Mouse (Mus musculus): ENCODE results near the gene Ctdsp2. TPM values are rescaled to one million over a fixed set of nuclear protein-coding genes. Genes with fewer than 3 reads are reported as not detected.
A peak's percentile ranks its signal among the peaks of the same experiment; 100 is the strongest.

The Ctdsp2 gene
- total RNA-seq, 2 experiments from 2014 or later = 94.0 to 99.2 TPM

GRCm38 (mm10) chr10:127041774-127042338 is 63.3 kb downstream of the Ctdsp2 start:
- peak; percentile 92 for DNase-seq
- TF ChIP-seq CTCF (IDR thresholded peaks at IDR 0.05) = no peak
- peak overlapping the region; percentile 89 for H3K4me3 ChIP-seq
- intact Hi-C loops (cut with DNase I) = no loop called here
- H3K27ac ChIP-seq = peak overlapping the region; percentile 88

GRCm38 (mm10) chr10:127042468-127043115 is 64.1 kb downstream of the Ctdsp2 start:
- intact Hi-C loops (cut with DNase I) = no loop called here
- peak overlapping the region; percentile 89 for H3K4me3 ChIP-seq
- no peak for TF ChIP-seq CTCF (IDR thresholded peaks at IDR 0.05)
- no peak for DNase-seq
- peak overlapping the region; percentile 88 for H3K27ac ChIP-seq

GRCm38 (mm10) chr10:127043187-127043586 is 64.7 kb downstream of the Ctdsp2 start:
- DNase-seq = no peak
- no peak for TF ChIP-seq CTCF (IDR thresholded peaks at IDR 0.05)
- Histone ChIP-seq H3K4me3 (no peak overlapping the region), H3K27ac (no peak overlapping the region)
- intact Hi-C loops (cut with DNase I) = no loop called here

GRCm38 (mm10) chr10:127047954-127048353 is 69.4 kb downstream of the Ctdsp2 start, which contains the start of gene Cyp27b1:
Gene Cyp27b1, plus strand, starts transcription at chr10:127048250.
- Histone ChIP-seq H3K27ac (no peak within 1 kb of the TSS), H3K4me3 (peak within 1 kb of the TSS; percentile 55)
- DNase-seq = no peak
- no peak for TF ChIP-seq CTCF (IDR thresholded peaks at IDR 0.05)
- intact Hi-C loops (cut with DNase I) = no loop called here

- no peak for DNase-seq
- H3K27ac ChIP-seq = no peak overlapping the region
- TF ChIP-seq CTCF (IDR thresholded peaks at IDR 0.05) = no peak
- intact Hi-C loops (cut with DNase I) = no loop called here
- H3K4me3 ChIP-seq = peak overlapping the region; percentile 55
Observed at GRCm38 (mm10) chr10:127048608-127049394, 70.3 kb downstream of the Ctdsp2 start.

Small RNAs within 50 kb of the gene (microRNA-seq; reads per million reads assigned to microRNA genes)
- gene Mir26a-2 = 301 reads per million, percentile 61 among the genes with 10 or more reads in this experiment
- not detected for gene Mir546

Other genes starting within 250 kb of the Ctdsp2 start
- 1 to 10 TPM; 1.6 to 2.2 TPM for gene Atp23, start 77.4 kb upstream of the Ctdsp2 start, total RNA-seq (2021)
- 1 to 10 TPM; 3.2 to 5.7 TPM for gene Avil, start 22.0 kb downstream of the Ctdsp2 start, total RNA-seq (2021)
- gene Tsfm, start 52.1 kb downstream of the Ctdsp2 start, total RNA-seq (2021) = 10 to 100 TPM; 15.0 to 28.8 TPM
- 10 to 100 TPM in 1 of 2 experiments, 1 to 10 TPM in 1; 9.5 to 10.5 TPM for gene Mettl1, start 62.7 kb downstream of the Ctdsp2 start, total RNA-seq (2021)
- under 1 TPM; 0.08 TPM for gene Eef1akmt3, start 62.8 kb downstream of the Ctdsp2 start, total RNA-seq (2021)
- gene Cyp27b1, start 69.5 kb downstream of the Ctdsp2 start, total RNA-seq (2021) = under 1 TPM in 1 of 2 experiments, not detected in 1; 0.11 TPM
- gene March9, start 81.5 kb downstream of the Ctdsp2 start, total RNA-seq (2021) = 1 to 10 TPM in 1 of 2 experiments, under 1 TPM in 1; 0.45 to 1.2 TPM
- 10 to 100 TPM; 33.5 to 40.5 TPM for gene Cdk4, start 84.8 kb downstream of the Ctdsp2 start, total RNA-seq (2021)
- 10 to 100 TPM; 21.6 to 29.9 TPM for gene Tspan31, start 91.5 kb downstream of the Ctdsp2 start, total RNA-seq (2021)
- gene Agap2, start 96.6 kb downstream of the Ctdsp2 start, total RNA-seq (2021) = 1 to 10 TPM; 1.6 TPM
- gene Os9, start 142.4 kb downstream of the Ctdsp2 start, total RNA-seq (2021) = 10 to 100 TPM; 10.9 to 15.1 TPM
- gene B4galnt1, start 186.5 kb downstream of the Ctdsp2 start, total RNA-seq (2021) = under 1 TPM; 0.66 to 0.89 TPM
- 1 to 10 TPM; 4.1 to 5.4 TPM for gene Slc26a10, start 201.9 kb downstream of the Ctdsp2 start, total RNA-seq (2021)
- 1 to 10 TPM; 8.5 to 8.8 TPM for gene Arhgef25, start 211.4 kb downstream of the Ctdsp2 start, total RNA-seq (2021)
- 10 to 100 TPM; 20.8 to 25.6 TPM for gene Dtx3, start 217.0 kb downstream of the Ctdsp2 start, total RNA-seq (2021)
- gene Pip4k2c, start 232.9 kb downstream of the Ctdsp2 start, total RNA-seq (2021) = 1 to 10 TPM; 7.6 to 7.9 TPM

Measured in gastrocnemius, adult 2 months (tissue).